Mouse (Mus musculus): Measurements from ENCODE around the gene Nr2c2.

- no peak for TF ChIP-seq POLR2A (IDR thresholded peaks at IDR 0.05; ENCODE audit: low read depth, low read length)
- no peak for TF ChIP-seq CTCF (IDR thresholded peaks at IDR 0.05; ENCODE audit: extremely low read depth, insufficient read length, insufficient replicate concordance, low read depth, low read length)
These were observed 693 bp upstream of the Nr2c2 start for GRCm38 (mm10) chr6:92090497-92090896.
